Mouse (Mus musculus) induced T-regulatory cell, adult 2 months (primary cell): ENCODE results near the gene Prtn3.
A peak's percentile ranks its signal among the peaks of the same experiment; 100 is the strongest.

Experiments used
- DNase-seq: peaks from one replicate; pipeline ENCODE4 v3.0.0-alpha.2; 2012; ENCODE audit warnings: low read depth

Prtn3 gene

DNA sequence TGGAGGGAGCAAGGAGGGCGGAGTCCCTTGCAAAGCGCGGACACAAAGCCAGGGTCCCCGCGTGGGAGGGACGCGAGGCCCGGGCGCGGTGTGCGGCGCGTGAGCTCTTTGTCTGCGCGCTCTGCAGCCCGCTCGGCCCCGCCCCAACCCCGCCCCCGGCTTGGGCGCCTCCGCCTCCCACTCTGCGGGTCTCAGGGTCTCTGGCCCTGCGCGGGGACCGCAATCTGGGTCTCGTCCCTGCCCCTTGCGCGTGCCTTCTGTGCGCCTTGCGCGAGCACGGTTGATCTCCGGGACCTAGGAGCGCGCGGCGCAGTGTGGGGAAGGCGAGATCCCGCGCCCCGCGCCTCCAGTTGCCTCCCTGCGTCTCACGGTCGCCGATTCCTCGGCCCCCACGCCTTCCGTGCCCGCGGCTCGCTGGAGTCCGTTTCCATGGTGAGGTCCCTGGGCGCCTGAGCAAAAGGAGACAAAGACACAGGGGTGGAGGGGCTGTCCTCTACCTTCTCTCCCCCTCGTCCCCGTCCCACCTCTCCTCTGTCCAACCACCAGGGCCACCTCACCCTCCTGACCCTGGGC is at the start of gene Prtn3, which contains the start of gene Plppr3:
TSS of gene Prtn3 (plus strand) at position 187 of the 573 bp plus-strand sequence.
TSS of gene Plppr3 (minus strand) at position 345 of the 573 bp plus-strand sequence.
- peak; percentile 55 for DNase-seq

DNA sequence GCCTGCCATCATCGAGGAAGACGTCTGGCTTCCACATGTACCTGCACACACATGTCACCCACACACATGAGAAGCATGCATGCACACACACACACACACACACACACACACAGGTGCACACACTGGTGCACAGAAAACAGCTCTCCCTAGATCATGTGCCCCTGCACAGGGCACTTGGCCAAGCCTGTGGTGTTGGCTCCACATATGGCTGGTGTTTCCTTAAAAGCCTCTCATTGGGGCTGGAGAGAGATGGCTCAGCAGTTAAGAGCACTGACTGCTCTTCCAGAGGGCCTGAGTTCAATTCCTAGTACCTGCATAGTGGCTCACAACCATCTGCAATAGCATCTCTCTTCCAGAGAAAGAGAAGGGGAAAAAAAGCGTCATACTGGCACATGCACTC is 42.7 kb upstream of the Prtn3 start:
- no peak for DNase-seq

DNA sequence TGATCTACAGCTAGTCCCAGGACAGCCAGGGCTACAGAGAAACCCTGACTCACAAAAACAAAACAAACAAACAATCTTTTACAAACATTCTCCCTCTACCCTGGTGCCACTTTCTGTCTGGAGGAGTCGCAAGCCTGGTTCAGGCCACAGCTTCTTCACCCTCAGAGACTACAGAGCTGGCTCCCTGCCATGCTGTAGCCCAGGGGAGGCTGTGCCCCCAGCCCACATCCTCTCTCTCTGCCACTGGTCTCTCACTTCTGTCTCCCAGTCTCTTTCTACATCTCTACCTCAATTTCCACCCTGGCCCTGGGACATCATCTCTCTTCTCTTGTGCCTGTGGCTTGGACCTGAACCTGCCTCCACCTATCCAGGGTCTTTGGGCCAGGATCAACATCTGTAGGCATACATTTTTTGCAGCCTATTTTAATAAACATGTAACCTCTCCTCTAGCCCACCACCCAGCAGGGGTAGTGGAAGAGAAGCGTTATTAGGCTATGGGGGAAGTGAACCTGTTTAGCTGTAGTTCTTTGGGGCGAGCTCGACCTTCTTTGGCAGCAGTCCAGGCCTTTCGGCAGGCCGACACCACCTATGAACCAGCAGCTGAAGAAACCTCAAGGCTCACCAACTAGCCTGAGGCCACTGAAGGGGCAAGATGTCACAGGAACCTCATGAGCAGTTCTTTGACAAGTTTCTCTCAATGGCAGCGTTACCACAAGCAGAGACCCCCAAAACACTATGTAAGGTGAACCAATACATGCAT is 42.1 kb upstream of the Prtn3 start:
- no peak for DNase-seq

DNA sequence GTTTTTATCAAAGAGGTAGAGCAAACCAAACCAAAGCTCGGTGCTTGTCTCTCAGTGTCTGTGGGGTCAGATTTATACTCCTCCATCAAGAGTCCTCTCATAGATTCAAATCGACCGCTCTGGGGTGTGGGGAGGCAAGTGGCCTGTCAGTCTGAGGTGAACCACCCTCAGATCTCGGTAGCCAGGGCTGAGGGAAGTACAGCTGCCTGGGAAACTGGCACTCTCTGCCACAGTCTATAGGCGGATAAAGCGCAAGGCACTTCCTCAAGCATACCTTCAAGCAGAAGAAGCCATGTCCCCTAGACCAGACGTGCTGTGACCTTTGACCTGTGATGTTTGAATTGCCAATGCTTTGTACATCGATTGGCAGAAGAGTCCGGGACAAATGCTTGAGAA is 41.5 kb upstream of the Prtn3 start:
- no peak for DNase-seq

DNA sequence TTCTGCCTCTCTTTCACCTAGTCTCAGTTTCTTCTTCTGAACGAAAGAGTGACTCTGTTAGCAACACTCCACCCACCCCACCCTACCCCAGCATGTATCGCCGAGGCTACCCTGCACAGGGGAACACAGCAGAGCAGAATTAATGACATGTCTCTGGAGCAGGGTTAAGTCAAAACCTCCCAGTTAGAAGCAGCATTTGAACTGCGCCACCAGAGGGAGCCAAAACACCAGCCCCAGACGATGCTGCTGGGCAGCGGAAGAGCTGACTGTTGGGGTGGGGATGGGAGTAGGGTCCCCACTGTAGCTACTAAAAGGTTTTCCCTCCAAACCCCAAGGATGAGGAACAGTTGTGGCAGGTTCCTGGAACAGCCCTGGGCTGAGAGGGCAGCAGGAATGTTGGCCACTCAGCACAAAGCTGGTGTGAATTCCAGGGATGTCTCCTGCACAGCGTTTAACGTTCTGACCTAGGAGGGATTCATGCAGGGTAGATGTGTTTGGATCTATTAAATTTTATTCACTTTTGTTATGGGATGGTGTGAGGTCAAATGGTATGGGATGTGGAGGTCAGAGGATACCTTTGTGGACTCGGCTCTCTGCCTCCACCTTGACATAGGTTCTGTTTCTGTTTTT is 39.4 kb upstream of the Prtn3 start:
- peak; percentile 85 for DNase-seq

DNA sequence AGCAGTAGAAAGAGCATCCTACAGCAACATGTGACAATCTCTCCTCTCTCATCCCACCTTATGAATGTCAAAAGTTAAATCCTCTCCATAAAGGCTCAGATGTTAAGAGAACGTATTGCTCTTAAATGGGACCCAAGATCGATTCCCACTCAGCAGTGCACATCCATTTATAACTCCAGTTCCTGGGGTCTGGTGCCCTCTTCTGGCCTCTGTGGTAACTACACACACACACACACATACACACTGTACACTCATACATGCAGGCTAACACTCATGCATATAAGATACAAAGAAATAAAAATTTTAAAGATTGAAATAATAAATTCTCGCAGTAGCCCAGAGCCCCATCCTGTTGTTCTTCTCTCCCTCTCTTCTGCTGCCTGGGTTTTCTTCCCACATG is 37.4 kb upstream of the Prtn3 start:
- DNase-seq: peak; percentile 45

DNA sequence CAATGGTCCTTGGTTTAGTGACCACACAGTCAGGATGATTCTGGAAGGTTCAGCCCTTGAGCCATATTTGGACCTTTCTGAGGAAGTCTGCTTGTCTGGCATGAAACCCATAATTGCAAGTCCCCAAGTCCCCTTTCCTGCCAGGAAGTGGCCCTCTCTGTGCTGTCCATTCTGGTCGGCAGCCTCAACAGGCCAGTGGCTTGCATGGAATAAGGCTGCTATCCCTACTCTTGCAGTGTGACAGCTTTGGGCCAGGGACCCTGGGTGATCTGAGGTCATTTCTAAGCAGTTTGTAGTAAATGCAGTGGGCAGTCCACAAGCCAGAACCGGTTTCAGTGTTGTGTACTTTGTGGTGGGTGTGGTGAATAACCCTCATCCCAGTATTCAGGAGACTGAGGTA is 36.1 kb upstream of the Prtn3 start:
- no peak for DNase-seq

DNA sequence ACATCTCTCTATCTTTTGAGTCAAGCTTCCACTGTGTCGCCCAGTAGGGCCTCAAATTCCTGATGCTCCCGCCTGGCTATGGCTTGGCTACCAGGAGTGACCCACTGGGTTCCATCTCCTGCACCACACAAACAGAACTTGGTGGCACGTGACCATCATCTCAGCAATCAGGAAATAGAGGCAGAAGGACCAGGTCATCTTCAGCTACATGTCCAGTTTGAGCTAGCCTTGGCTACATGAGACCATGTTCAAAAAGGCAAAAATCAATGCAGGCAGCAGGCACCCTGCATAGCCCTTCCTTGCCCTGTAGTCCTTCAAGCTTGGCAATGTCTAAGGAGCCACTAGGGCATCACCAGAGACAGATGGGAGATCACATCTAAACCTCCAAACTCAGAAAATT is 34.2 kb upstream of the Prtn3 start:
- DNase-seq: no peak

DNA sequence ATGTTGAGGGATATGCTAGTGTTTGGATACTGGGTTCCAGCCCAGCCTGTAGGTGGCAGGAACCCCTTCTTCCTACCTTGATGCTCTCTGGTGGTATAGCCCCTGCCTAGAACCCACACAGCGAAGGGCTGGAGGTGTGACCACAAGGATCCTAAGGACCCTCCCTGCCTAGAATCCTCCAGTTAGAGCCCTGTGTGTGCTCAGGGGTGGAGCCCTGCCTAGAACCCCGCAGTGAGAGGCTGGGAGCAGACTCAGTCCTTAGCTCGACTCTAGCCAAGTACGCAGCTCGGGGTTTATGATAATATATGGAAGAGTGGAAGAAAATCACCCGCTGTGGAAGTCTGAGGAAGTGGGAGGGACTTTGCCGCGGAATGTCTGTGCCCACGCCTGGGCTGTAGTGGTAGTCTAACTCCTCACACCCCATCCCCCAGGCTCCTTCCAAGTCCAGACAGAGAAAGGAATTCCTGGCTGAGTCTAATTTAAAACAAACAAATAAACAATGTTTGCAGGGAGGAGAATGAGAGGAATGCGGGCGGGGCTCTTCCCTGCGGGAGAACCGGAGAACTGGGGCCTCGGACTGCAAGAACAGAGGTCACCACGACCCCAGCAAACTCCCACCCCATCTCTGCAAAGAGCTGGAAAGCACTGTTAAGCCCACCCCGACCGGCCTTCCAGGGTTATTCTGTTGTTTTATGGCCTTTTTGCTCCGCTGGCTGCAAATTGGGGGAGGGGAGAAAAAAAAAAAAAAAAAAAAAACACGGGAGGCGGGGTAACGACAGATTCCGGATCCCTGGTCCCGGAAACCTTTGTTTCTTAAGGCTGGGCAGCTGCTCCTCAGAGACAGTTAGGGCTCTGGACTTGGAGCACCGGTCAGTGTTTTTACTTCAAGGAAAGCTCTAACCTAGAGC is 33.4 kb upstream of the Prtn3 start:
- DNase-seq: no peak

DNA sequence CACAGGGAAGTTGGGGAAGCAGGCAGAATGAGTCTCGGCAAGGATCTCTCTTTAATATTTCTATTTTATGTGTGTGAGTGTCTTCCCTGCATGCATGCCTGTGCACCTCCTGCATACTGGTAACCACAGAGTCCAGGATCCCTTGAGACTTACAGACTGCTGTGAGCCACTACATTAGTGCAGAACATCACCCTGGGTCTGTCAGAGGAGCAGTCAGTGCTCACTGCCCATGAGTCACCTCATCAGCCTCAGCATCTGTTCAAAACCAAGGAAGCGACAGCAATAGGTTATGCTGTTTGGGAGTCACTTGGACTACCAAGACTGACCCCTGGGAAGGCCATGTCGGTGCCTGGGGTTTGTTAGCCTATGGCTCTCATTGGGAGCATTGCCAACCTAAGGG is 32.0 kb upstream of the Prtn3 start:
- DNase-seq: no peak

DNA sequence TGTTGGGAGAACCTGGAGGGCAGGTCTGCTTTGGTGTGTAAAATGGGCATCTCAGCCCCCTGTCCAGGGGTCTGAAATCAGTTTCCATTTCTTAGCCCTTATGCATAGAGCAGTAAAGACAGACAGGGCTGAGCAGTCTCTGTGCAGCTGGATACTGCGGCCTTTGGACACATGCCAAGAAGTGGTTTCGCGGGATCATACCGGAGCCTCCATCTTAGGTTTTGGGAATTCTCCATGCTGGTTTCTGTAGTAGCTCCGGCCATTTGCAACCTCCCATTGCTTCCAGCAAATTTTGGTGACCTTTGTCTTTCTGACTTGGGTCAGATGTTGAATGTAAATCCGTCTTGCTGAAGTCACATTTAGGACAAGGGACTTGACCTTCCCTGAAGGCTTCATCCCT is 30.8 kb upstream of the Prtn3 start:
- DNase-seq: no peak

DNA sequence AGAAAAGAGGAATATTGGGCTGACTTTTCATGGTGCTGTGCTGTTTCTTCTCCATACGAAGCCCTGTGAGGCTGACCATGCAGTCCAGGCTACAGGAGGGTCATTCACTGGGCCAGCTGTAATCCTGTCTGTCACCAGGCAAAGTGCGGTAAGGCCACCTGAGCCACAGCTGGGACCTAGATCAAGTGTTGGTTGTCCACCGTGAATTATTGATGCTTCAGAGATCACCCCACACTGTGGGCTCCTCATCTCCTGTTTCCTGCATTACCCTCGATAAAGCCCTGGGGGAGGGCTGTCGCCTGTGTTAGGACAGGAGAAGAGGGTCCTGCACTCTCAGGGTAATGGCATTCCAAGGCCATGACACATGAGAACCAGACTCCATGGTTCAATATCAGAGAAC is 27.7 kb upstream of the Prtn3 start:
- no peak for DNase-seq

DNA sequence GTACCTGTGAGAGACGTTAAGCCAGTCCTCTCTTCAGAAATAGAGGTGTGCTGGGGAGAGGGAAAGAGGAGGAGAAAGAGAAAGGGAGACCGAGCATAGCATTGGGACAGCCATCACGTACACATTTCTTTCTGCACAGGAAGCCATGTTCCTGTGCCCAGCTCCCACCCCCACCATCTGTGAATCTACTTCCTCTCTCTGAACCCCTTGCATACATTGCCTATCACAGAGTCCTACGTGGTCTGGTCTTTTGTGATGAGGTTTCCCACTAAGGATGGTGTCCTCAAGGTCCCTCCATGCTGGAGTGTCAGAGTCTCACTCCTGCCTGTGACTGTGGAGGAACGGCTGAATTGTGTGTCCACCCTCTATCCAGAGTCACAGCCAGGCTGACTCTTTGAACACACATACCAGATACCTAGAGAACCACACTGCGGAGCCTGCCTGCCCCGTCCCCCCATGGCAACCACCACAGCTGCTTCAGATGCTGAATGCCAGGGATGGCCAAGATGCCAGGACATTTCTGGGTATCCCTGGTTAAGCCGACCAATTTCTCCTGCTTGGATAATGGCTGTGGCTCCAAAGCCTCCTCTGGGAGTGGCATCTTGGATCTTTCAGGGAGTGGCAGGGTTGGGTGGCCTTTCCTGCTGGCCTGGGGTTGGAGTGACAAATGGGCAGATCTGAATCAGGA is 24.2 kb upstream of the Prtn3 start:
- DNase-seq: peak; percentile 55

DNA sequence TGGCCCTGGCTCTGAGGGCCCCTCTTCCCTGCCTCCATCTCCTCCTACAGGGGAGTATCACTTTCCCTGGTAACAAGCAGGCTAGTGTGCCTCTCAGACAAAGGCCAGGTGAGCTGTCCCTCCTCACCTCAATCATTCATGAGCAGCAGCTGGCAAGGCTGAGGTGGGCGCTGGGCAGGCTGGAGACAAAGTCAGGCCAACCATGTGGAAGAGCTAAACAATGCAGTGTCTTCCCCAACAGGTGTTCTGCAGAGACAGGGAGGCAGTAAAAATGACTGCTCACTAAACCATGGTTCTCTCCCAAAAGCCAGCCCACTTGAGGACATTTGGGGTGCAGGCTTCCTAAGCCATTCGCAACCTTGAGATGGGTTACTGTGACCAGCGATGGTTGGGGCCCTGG is 22.6 kb upstream of the Prtn3 start:
- no peak for DNase-seq

DNA sequence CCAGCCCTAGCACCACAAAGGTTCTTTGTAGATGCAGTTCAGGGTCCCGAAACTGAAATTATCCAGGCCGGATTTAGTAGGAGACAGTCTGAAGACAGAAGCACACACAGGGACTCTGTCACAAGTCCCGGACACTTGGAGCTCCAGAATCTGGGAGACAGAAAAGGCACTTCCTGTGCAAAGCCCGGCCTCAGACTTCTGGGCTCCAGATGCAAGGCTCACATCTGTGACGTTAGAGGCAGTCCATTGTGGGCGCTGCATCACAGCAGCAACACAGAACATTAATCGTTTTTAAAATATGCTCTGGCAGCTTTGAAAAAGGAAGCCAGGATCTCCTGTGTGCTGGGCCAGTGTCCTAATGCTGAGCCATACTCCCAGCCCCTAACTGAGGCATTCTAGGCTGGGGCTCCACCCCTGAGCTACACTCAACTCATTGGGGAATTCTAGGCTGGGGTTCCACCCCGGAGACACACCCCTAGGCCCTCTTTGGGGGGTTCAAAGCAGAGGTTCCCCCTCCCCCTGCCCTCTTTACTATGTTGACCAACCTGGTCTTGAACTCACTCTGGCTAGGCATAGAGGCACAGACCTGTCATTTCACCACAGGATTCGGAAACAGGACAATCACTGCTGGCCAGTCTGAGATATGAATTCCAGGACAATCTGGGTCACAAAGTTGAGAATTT is 22.0 kb upstream of the Prtn3 start:
- peak; percentile 64 for DNase-seq

DNA sequence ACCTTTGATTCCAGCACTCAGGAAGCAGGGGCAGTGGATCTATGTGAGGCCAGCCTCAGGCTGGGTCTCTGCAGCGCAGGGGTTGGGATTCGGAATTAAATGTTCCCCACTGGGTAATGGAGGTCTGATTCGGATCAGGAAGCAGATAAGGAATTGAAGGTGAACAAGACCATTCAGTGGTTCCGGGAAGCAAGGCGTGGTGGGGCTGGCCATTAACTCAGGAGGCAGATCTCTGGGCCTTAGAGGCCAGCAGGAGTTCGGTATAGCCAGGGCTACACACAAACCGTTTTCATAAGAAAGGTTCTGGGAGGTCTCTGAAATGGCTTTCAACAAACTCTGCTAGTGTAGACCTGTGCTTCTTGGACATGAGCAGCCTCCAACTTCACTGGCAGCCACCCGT is 21.4 kb upstream of the Prtn3 start:
- DNase-seq: peak; percentile 43

DNA sequence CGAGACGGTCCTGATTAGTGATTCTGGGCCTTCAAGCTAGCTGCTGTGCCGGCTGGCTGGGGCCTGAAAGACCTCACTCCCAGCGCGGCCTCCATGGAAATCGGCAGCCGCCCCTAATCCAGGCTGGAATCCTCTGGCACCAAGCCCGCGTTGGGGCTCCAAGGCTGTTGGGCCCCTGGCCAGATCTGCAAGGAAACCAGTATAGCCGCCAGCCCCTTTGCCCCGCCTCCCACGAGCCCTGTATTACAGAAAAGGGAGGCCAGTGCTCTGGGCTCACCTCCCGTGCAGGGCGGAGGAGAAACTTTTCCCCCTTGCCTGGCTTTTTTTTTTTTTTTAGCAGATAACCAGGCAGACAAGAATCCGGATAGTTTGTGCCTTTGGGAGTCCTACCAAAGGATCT is 20.9 kb upstream of the Prtn3 start:
- DNase-seq: peak; percentile 78

DNA sequence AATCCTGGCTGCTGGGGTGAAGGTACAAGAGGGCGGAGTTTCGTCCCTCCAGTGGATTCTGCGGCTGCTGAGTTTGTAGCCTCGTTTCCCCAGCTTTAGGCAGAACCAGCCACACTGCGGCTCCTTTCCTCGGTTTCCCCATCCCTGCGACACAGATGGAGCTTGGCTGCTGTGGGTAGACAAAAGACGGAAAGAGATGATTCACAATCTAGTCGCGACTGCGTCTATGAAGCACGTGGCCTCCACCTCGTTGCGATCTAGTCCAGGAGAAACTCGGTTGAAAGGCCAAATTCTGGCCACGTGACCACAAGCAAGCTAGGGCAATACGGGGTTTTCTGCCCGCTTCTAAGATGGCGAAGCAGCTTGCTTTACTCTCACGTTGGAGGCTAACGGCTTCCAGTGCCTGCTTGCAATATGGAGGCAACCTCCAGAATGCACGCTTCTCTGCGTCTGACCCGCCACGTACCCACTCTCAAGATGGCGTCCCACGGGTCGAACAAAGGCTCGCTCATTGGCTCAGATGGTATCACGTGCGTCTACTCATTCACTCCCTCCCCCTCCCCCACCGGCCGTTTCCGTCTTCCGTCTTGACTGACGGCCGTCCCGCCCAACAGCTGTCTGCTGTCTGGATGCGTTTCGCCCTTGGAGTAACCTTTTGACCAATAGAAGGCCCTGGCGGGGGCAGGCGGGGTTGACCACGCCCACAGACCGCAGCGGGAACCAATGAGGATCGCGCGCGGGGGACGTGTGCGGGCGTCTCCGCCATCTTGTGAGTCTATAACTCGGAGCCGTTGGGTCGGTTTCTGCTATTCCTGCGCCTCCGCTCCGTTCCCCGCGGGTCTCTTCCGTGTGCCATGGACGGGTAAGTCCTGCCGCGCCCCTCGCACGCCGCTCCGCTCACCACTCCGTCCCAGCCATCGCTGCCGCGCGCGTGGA is 20.1 kb upstream of the Prtn3 start, which contains the start of gene Ptbp1:
TSS of gene Ptbp1 (plus strand) at position 568 of the 936 bp plus-strand sequence.
- DNase-seq: peak; percentile 100

DNA sequence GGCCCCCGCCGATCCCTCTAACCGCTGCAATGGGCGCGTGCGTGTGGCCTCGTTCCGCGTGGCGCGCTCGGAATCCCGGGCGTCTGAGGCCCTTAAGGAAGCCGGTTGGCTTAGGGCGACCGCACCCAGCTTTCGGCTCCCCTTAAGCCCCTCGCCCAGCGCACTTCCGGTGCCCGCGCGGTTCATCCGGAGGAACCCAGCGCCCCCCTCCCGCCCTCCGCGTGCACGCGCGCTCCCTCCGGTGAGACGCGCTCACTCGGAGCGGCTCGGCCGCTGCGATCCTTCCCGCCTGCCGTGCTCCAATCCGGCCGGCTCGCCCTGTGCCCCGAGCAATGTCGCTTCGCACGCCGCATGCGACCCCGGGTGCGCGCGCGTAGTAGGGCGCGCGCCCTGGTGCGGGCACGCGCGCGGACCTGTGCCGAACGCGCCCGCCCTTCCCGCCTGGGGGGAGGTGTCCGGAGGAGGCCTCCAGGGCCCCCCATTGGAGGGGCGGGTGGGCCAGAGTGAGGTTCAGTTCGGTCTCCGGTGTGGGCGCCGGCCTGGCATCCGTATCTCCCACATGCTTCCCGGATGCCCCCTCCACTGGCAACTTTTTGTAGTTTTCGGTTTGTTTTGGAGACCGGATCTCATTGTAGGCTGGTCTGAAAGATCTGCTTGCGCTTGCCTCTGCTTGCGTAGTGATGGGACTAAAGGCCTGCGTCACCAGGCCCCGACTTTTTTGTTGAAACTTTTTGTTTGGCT is 19.3 kb upstream of the Prtn3 start:
- peak; percentile 88 for DNase-seq
